Mouse (Mus musculus): ENCODE measurements around the gene Cyb5r2.

DNA sequence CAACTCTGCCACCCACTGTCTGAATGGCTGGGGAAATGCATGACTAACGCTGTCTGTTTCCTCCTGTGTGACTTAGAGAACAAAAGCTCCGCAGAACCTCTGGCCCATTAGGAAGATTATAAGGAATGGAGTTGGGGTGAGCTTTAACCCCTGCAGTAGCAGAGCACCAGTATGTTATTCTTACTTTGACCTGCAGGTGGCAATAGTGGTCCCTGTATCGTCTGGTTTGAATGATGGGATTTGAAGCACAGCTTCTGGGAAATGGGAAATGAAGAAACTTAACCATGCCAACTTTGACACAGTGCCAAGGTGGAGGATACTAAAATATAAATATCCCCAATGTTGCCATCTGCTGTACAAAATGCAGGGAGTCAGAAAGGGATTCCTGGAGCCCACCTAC lies 8.6 kb downstream of the Cyb5r2 start:
- peak; percentile 57 for TF ChIP-seq CTCF (IDR thresholded peaks at IDR 0.05; ENCODE audit: low read depth)
- no peak for TF ChIP-seq EP300 (IDR thresholded peaks at IDR 0.05; ENCODE audit: low read depth)

Data from liver, embryonic 14.5 days (tissue).